Mouse (Mus musculus) midbrain, embryonic 13.5 days (tissue): ENCODE measurements around the gene Rnf144b. TPM values are rescaled to one million over a fixed set of nuclear protein-coding genes. Genes with fewer than 3 reads are reported as not detected.

Source experiments
- ATAC-seq: fragments of 200-750 bp; cut with Nextera tagmentation; 2 replicates; pipeline ENCODE4 v1.8.0; 2017; ENCODE audit warnings: mild to moderate bottlenecking, moderate TSS enrichment, moderate library complexity
- H3K27ac ChIP-seq: fragments of 300-500 bp; sonication (generic); 2 replicates; pipeline ENCODE4 v1.5.1; 2015; ENCODE audit warnings: inconsistent platforms, mild to moderate bottlenecking, moderate library complexity
- H3K27me3 ChIP-seq: fragments of 300-500 bp; sonication (generic); 2 replicates; pipeline ENCODE4 v1.6.1; 2015; ENCODE audit warnings: mild to moderate bottlenecking, inconsistent platforms
- H3K36me3 ChIP-seq: fragments of 300-500 bp; sonication (generic); 2 replicates; pipeline ENCODE4 v1.6.1; 2015; ENCODE audit warnings: mild to moderate bottlenecking, inconsistent platforms
- H3K4me1 ChIP-seq: fragments of 300-500 bp; sonication (generic); replicated peaks from 2 replicates; pipeline ENCODE4 v1.6.1; 2015; ENCODE audit warnings: inconsistent platforms
- H3K4me2 ChIP-seq: fragments of 300-500 bp; sonication (generic); replicated peaks from 2 replicates; pipeline ENCODE4 v1.6.1; 2015; ENCODE audit warnings: moderate library complexity, mild to moderate bottlenecking, inconsistent platforms
- H3K4me3 ChIP-seq: fragments of 300-500 bp; sonication (generic); replicated peaks from 2 replicates; pipeline ENCODE4 v1.5.1; 2015; ENCODE audit warnings: mild to moderate bottlenecking, inconsistent platforms
- H3K9ac ChIP-seq: fragments of 300-500 bp; sonication (generic); replicated peaks from 2 replicates; pipeline ENCODE4 v1.6.1; 2015; ENCODE audit warnings: mild to moderate bottlenecking, inconsistent platforms
- H3K9me3 ChIP-seq: fragments of 300-500 bp; sonication (generic); 2 replicates; pipeline ENCODE4 v1.6.1; 2016; ENCODE audit warnings: mild to moderate bottlenecking, inconsistent platforms
- WGBS: fragments of 180-500 bp; shearing (Covaris S2); methylation state at CpG from one replicate; pipeline ENCODE4 v1.1.7; 2015; 5-methylcytosine and 5-hydroxymethylcytosine counted together
- polyA plus RNA-seq: library from polyadenylated mRNA; unstranded; fragments of >200 nt; fragmentation: Nextera tagmentation; extraction: Ambion mirVana; gene quantifications from 2 replicates; pipeline ENCODE4 v1.2.1, GENCODE M21; 2015

Gene Rnf144b
- polyA plus RNA-seq, 1 experiment from 2014 or later, result 0.59 TPM

- no peaks in the 10 kb centered on the region for H3K27me3 ChIP-seq
- 74% methylated on average over 5 of the region's 5 CpGs for WGBS
- no peak overlapping the region for H3K27ac ChIP-seq
- H3K4me3 ChIP-seq, result no peak overlapping the region
- no peak overlapping the region for H3K9ac ChIP-seq
- no peak for ATAC-seq
- H3K9me3 ChIP-seq, result no peaks in the 10 kb centered on the region
- H3K4me1 ChIP-seq, result peaks cover 12% of the 10 kb centered on the region
- no peaks in the 10 kb centered on the region for H3K36me3 ChIP-seq
- H3K4me2 ChIP-seq, result no peak overlapping the region
Observed at GRCm38 (mm10) chr13:47253711-47254110, 131.3 kb downstream of the Rnf144b start.

GRCm38 (mm10) chr13:47259297-47259696 is 136.8 kb downstream of the Rnf144b start:
- 58% methylated on average over 4 of the region's 4 CpGs for WGBS
- no peak overlapping the region for H3K4me3 ChIP-seq
- peaks cover 14% of the 10 kb centered on the region; the same call in 1 of the 2 replicates for H3K4me1 ChIP-seq
- H3K9me3 ChIP-seq, result no peaks in the 10 kb centered on the region
- H3K9ac ChIP-seq, result no peak overlapping the region
- no peak overlapping the region for H3K4me2 ChIP-seq
- H3K27ac ChIP-seq, result no peak overlapping the region
- no peaks in the 10 kb centered on the region for H3K27me3 ChIP-seq
- ATAC-seq, result no peak
- H3K36me3 ChIP-seq, result no peaks in the 10 kb centered on the region

GRCm38 (mm10) chr13:47261961-47262360 is 139.5 kb downstream of the Rnf144b start:
- peak; percentile 62 for ATAC-seq
- Histone ChIP-seq H3K27ac (no peak overlapping the region), H3K36me3 (no peaks in the 10 kb centered on the region), H3K4me3 (no peak overlapping the region), H3K4me1 (peaks cover 14% of the 10 kb centered on the region; the same call in 1 of the 2 replicates), H3K9ac (no peak overlapping the region), H3K4me2 (no peak overlapping the region), H3K27me3 (no peaks in the 10 kb centered on the region), H3K9me3 (no peaks in the 10 kb centered on the region)
- WGBS, result 67% methylated on average over 2 of the region's 2 CpGs

- H3K4me2 ChIP-seq, result no peak overlapping the region
- H3K4me1 ChIP-seq, result no peaks in the 10 kb centered on the region
- H3K9ac ChIP-seq, result no peak overlapping the region
- no peaks in the 10 kb centered on the region for H3K27me3 ChIP-seq
- H3K27ac ChIP-seq, result no peak overlapping the region
- no peaks in the 10 kb centered on the region for H3K9me3 ChIP-seq
- WGBS, result 88% methylated on average over 8 of the region's 8 CpGs
- H3K4me3 ChIP-seq, result no peak overlapping the region
- H3K36me3 ChIP-seq, result no peaks in the 10 kb centered on the region
- no peak for ATAC-seq
Observed at GRCm38 (mm10) chr13:47264382-47264781, 141.9 kb downstream of the Rnf144b start.

GRCm38 (mm10) chr13:47266411-47266810 is 144.0 kb downstream of the Rnf144b start:
- Histone ChIP-seq H3K9ac (no peak overlapping the region), H3K4me1 (no peaks in the 10 kb centered on the region), H3K4me3 (no peak overlapping the region), H3K9me3 (no peaks in the 10 kb centered on the region), H3K27ac (no peak overlapping the region), H3K27me3 (no peaks in the 10 kb centered on the region), H3K36me3 (no peaks in the 10 kb centered on the region), H3K4me2 (no peak overlapping the region)
- WGBS, result 94% methylated on average over 7 of the region's 7 CpGs
- ATAC-seq, result no peak

- ATAC-seq, result no peak
- no peaks in the 10 kb centered on the region for H3K27me3 ChIP-seq
- H3K9ac ChIP-seq, result no peak overlapping the region
- no peaks in the 10 kb centered on the region for H3K36me3 ChIP-seq
- H3K4me2 ChIP-seq, result no peak overlapping the region
- no peak overlapping the region for H3K27ac ChIP-seq
- WGBS, result 81% methylated on average over 3 of the region's 3 CpGs
- H3K9me3 ChIP-seq, result no peaks in the 10 kb centered on the region
- H3K4me3 ChIP-seq, result no peak overlapping the region
- H3K4me1 ChIP-seq, result peaks cover 7% of the 10 kb centered on the region
Observed at GRCm38 (mm10) chr13:47268227-47268626, 145.8 kb downstream of the Rnf144b start.

GRCm38 (mm10) chr13:47272928-47273327 is 150.5 kb downstream of the Rnf144b start:
- H3K4me1 ChIP-seq, result peaks cover 27% of the 10 kb centered on the region
- 14% methylated on average over 8 of the region's 8 CpGs for WGBS
- H3K9me3 ChIP-seq, result no peaks in the 10 kb centered on the region
- no peaks in the 10 kb centered on the region for H3K36me3 ChIP-seq
- H3K4me3 ChIP-seq, result no peak overlapping the region
- H3K27me3 ChIP-seq, result no peaks in the 10 kb centered on the region
- peak overlapping the region; percentile 44; the same call in 1 of the 2 replicates for H3K27ac ChIP-seq
- H3K9ac ChIP-seq, result no peak overlapping the region
- peak overlapping the region; percentile 47 for H3K4me2 ChIP-seq
- ATAC-seq, result peak; percentile 7; the same call in 1 of the 2 replicates

- WGBS, result under 1% methylated on average over 11 of the region's 11 CpGs
- Histone ChIP-seq H3K4me2 (peak overlapping the region; percentile 47), H3K9ac (peak overlapping the region; percentile 36; the same call in 1 of the 2 replicates), H3K9me3 (no peaks in the 10 kb centered on the region), H3K4me3 (0 out of 2 replicates have a peak overlapping the region, but pooled peaks have one; percentile 12), H3K4me1 (peaks cover 32% of the 10 kb centered on the region), H3K27me3 (no peaks in the 10 kb centered on the region), H3K36me3 (no peaks in the 10 kb centered on the region), H3K27ac (peak overlapping the region; percentile 44; the same call in 1 of the 2 replicates)
- ATAC-seq, result peak; percentile 86
Observed at GRCm38 (mm10) chr13:47273487-47273886, 151.0 kb downstream of the Rnf144b start.

GRCm38 (mm10) chr13:47274139-47274538 is 151.7 kb downstream of the Rnf144b start:
- Histone ChIP-seq H3K27ac (no peak overlapping the region), H3K36me3 (no peaks in the 10 kb centered on the region), H3K4me2 (no peak overlapping the region), H3K9me3 (no peaks in the 10 kb centered on the region), H3K4me1 (peaks cover 34% of the 10 kb centered on the region), H3K27me3 (no peaks in the 10 kb centered on the region), H3K9ac (no peak overlapping the region), H3K4me3 (no peak overlapping the region)
- 3% methylated on average over 3 of the region's 3 CpGs for WGBS
- peak; percentile 57 for ATAC-seq

GRCm38 (mm10) chr13:47277000-47277823 is 154.8 kb downstream of the Rnf144b start:
- no peak overlapping the region for H3K4me2 ChIP-seq
- no peaks in the 10 kb centered on the region for H3K36me3 ChIP-seq
- H3K9me3 ChIP-seq, result no peaks in the 10 kb centered on the region
- peaks cover 34% of the 10 kb centered on the region for H3K4me1 ChIP-seq
- H3K27ac ChIP-seq, result no peak overlapping the region
- H3K4me3 ChIP-seq, result no peak overlapping the region
- ATAC-seq, result no peak
- no peak overlapping the region for H3K9ac ChIP-seq
- WGBS, result 21% methylated on average over 13 of the region's 13 CpGs
- H3K27me3 ChIP-seq, result no peaks in the 10 kb centered on the region

- H3K4me1 ChIP-seq, result peaks cover 31% of the 10 kb centered on the region
- H3K9me3 ChIP-seq, result no peaks in the 10 kb centered on the region
- H3K27ac ChIP-seq, result no peak overlapping the region
- no peaks in the 10 kb centered on the region for H3K36me3 ChIP-seq
- no peak overlapping the region for H3K4me2 ChIP-seq
- 4% methylated on average over 5 of the region's 5 CpGs for WGBS
- no peaks in the 10 kb centered on the region for H3K27me3 ChIP-seq
- H3K9ac ChIP-seq, result no peak overlapping the region
- H3K4me3 ChIP-seq, result no peak overlapping the region
- no peak for ATAC-seq
Observed at GRCm38 (mm10) chr13:47277824-47278290, 155.4 kb downstream of the Rnf144b start.

- H3K9me3 ChIP-seq, result no peaks in the 10 kb centered on the region
- H3K9ac ChIP-seq, result no peak overlapping the region
- H3K27me3 ChIP-seq, result no peaks in the 10 kb centered on the region
- no peak overlapping the region for H3K4me3 ChIP-seq
- H3K27ac ChIP-seq, result no peak overlapping the region
- 77% methylated on average over 3 of the region's 3 CpGs for WGBS
- H3K4me2 ChIP-seq, result no peak overlapping the region
- ATAC-seq, result no peak
- H3K36me3 ChIP-seq, result no peaks in the 10 kb centered on the region
- peaks cover 13% of the 10 kb centered on the region for H3K4me1 ChIP-seq
Observed at GRCm38 (mm10) chr13:47282221-47282620, 159.8 kb downstream of the Rnf144b start.
